Mouse (Mus musculus) spleen, postnatal 10 days (tissue): ENCODE results near the gene Nkx6-2.

Source experiments
- DNase-seq, 2 experiments: peaks; one replicate each; pipeline ENCODE4 v3.0.0; 2021 to 2022; ENCODE audit warnings: low spot score in 2 of 2

The Nkx6-2 gene

GRCm38 (mm10) chr7:139566533-139566932 lies 16.1 kb downstream of the Nkx6-2 start:
- no peak for DNase-seq

- DNase-seq = no peak
These were observed 16.6 kb downstream of the Nkx6-2 start for GRCm38 (mm10) chr7:139565998-139566397.

- DNase-seq = no peak
These were observed 18.4 kb downstream of the Nkx6-2 start for GRCm38 (mm10) chr7:139564161-139564560.

GRCm38 (mm10) chr7:139563425-139563824 lies 19.2 kb downstream of the Nkx6-2 start:
- no peak for DNase-seq

DNA sequence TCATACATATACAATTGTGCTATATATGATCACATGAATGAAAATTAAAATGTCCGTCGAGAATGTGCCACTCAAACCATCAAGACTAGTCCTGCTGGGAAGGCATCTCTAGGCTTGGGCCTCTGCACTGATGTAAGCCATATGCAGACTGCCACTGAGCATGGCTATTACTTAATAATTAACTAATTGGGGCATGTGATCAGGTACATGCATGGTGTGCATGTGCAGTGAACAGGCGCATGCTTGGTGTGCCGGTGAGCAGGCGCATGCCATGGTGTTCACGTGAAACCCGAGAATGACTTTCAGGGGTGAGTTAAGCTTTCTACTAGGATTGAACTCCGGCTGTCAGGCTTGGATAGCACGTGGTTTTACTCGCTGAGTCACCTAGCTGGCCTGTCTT lies 22.9 kb downstream of the Nkx6-2 start:
- DNase-seq = no peak

DNA sequence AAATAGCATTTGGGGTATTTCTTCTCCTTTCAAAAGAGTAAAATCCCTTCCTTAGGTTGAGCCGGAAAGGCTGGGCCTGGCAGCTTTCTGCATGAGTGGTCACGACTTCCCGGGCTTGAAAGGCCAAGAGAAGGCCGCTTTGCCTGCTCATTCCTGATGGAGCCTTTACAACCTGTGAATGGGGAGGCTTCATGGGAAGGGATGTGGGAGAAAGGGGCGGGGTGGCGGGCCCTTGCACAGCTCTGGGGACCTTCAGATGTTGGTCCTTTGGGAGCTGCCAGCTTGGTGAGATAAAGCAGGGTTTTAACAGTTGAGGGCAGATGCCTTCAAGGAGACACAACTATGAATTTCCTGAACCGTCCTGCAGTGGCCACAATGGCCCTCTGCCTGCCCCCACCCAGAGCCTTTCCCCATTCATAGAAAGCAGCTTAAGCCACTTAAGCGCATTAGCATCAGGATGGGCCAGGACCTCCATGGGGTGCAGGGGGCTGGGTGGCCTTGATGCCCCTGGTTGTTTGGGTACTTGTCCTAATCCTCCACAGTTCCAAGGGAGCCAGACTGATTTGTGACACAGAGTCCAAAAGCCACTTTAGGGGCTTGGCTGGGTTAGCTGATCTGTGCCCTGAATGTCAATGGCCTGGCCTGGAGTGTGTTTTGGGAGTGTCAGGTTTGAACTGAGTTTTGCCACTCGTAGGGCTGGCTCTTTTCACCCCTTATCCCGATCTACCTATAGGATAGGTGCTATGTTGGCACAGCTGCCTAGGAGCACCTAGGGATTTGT lies 25.7 kb downstream of the Nkx6-2 start:
- no peak for DNase-seq

DNA sequence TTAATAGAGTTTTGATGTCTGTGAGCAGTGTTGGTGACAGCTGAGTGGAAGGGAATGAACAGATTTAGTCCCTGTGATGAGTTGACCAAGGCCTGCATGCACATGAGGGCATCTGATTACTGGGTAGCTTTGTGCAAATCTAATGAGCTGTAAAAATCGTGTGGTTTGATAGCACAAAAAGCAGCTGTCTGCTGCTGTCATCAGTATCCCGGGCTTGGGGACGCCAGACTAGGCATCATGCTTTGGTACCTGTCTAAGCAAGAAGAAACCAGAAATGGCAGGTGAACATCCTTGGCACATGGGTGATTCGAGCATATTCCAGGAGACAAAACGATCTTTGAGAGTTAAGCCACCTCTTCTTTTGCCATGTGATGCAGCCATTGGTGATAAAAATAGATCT lies 26.3 kb downstream of the Nkx6-2 start:
- no peak for DNase-seq

DNA sequence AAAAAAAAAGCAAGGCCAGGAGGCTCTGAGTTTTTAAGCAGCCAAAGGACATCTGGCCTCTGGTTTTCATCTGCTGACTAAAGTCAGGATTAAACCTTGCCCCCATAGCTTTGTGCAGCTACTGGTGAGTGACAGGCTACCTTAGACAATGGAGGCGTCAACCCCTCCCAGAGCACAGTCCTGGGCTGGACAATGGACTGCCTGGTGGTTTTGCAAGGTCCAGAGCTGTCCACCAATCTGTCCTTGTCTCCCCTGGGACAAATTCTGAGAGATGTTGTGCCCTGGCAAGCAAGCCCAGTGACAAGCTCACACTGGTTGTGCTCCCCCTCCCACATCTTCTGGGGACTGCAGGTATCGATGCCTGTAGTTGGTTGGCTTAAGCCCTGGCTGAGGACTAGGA lies 31.1 kb downstream of the Nkx6-2 start:
- DNase-seq = no peak

DNA sequence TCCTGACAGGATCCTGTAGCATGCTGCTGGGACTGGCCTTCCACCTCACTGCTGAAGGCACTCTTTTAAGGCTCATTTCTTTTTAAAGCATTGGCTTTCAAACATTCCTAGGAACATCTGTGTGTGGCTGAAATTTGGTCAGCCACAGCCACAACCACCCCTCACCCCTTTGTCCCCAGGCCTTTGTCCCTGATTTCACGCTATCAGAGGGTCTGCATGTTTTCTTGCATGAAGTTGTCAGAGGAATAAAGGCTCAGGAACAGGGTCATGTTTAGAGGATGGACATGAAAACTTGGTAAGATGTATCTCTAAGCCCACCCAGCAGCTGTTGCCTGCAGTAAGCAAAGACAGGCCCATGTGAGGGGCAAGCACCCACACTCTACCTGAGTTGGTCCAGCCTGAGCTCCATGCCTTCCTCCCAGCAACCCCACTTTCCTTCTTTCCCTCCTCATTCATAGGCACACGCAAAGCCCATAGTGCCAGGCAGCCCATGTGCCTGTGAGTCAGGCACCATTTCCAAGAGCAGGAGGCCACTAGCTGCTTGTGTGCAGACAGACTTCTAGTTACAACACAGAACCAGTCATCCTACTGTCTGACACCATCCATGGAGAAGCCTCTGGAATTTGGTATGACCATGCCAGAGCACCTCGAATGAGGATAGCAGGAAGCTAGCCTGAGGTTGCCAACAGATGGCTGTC lies 32.4 kb downstream of the Nkx6-2 start:
- no peak for DNase-seq

- DNase-seq = no peak
These were observed 35.3 kb downstream of the Nkx6-2 start for GRCm38 (mm10) chr7:139547325-139547724.

GRCm38 (mm10) chr7:139544706-139545625 lies 37.6 kb downstream of the Nkx6-2 start:
- no peak for DNase-seq

DNA sequence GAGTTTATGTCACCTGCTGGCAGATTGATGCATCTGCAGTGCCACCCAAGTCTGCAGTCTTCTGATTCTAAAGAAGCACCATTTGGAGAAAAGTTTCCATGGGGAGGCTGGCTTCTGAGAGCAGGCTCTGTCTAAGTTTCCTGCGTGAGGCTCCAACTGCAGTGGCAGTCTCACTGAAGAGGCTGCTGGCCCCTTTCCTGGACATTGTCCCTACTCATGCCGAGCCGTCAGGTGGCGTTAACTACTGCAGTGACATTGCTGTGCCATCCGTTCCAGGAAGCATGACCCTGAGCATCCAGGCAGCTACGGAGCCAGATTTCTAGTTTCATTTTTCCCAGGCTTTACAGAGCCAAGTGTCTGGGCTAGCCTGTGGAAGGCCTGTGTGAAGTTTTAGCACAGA lies 41.2 kb downstream of the Nkx6-2 start:
- no peak for DNase-seq

GRCm38 (mm10) chr7:139540601-139541000 lies 42.0 kb downstream of the Nkx6-2 start:
- no peak for DNase-seq

DNA sequence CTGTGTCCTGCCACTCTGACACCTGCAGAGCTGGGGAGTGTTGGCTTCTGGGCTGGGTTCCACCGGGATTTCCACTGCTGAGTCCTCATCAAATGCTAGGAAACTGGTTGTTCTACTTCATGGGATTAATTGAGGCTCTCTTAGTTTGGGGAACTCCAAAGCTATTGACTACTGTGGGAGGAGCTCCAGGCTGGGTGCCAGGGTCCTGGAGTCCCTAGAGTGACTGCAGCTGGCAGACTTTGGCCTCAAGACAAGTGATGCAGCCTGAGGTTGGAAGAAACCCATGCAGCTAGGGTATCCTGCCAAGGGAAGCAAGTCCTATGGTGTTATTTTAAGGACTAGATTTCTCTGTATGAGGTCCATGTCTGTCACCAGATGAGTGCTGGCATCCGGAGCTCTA lies 44.1 kb downstream of the Nkx6-2 start:
- no peak for DNase-seq

DNA sequence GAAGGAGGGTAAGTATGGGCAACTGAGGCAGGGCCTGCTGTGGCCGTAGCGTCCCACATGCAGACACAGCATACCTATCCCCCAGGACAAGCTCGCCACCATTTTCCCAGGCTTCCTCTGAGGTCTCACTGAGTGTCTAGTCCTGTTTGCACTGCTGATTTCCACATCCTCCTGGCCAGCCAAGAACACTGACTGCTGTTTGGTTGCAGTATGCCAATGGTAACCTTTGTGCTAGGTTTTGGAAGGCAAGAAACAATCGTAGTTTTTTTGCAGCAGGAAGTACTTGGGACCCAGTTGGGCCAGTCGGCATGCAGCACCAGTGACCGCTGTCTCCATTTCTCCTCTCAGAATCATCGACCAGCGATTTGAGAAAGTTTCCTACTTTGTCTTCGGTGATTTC lies 44.8 kb downstream of the Nkx6-2 start:
- no peak for DNase-seq

- no peak for DNase-seq
These were observed 45.8 kb downstream of the Nkx6-2 start for GRCm38 (mm10) chr7:139536831-139537230.

- DNase-seq = no peak
These were observed 46.3 kb downstream of the Nkx6-2 start for GRCm38 (mm10) chr7:139536331-139536730.

- no peak for DNase-seq
These were observed 51.2 kb downstream of the Nkx6-2 start for GRCm38 (mm10) chr7:139531428-139531801.

GRCm38 (mm10) chr7:139530591-139531427 lies 51.8 kb downstream of the Nkx6-2 start:
- no peak for DNase-seq
